Mouse (Mus musculus): Measurements from ENCODE around the gene Iqsec1. TPM values are rescaled to one million over a fixed set of nuclear protein-coding genes. Genes with fewer than 3 reads are reported as not detected.

Gene Iqsec1
- polyA plus RNA-seq, 1 experiment from 2014 or later: 15.1 TPM

DNA sequence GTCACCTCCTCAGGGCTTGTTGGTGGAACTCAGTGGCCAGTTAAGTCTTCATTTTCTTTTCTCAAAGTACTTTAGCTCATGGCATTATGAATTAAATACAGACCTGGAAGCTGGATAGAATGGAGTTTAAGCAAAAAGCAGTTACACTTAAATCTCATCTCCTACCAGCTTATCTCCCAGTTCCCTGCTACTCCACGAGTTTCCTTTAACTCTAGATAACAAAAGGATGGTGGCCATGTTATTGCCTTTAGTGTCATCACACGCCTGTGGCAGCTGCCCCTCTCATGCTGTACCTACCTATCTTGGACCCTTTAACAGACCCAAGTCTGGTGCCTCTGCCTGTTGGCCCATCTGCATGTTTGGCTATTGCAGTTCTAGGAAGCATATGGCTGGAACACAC is 151.7 kb downstream of the Iqsec1 start:
- Histone ChIP-seq H3K4me1 (replicated peaks; ENCODE audit: control insufficient read depth, insufficient read depth, low read length) (no peaks in the 10 kb centered on the region), H3K4me2 (ENCODE audit: low read length) (no peak overlapping the region), H3K27ac (ENCODE audit: low read length) (no peak overlapping the region), H3K9ac (replicated peaks; ENCODE audit: low read depth, low read length) (no peak overlapping the region), H3K36me3 (ENCODE audit: control insufficient read depth, insufficient read depth) (no peaks in the 10 kb centered on the region), H3K27me3 (replicated peaks; ENCODE audit: control insufficient read depth, insufficient read depth, low read length) (no peaks in the 10 kb centered on the region), H3K4me3 (replicated peaks; ENCODE audit: low read length) (no peak overlapping the region), H3K9me3 (ENCODE audit: control insufficient read depth, low read length) (no peaks in the 10 kb centered on the region)
- ATAC-seq: no peak
- WGBS: 61% methylated on average over 2 of the region's 2 CpGs

DNA sequence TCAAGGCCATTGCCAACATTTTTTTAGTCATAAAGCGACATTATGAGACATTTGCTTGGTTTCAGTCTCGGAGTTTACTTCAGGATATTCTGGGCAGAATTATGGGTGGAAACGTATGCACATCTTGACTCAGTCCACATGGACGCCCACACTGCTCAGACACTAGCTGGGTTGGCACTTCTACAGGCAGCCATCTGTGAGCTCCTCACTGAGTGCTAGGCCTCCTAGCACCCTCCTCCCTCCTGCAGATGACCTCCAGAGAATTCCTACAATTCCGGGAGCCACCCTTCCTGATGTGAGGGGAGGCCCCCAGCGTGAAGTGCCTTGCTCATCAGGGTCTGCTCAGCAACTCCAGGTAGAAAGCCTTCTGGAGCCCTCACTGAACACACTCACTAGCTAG is 158.9 kb downstream of the Iqsec1 start:
- ATAC-seq: no peak
- no peaks in the 10 kb centered on the region for H3K36me3 ChIP-seq (ENCODE audit: control insufficient read depth, insufficient read depth)
- no peak overlapping the region for H3K4me2 ChIP-seq (ENCODE audit: low read length)
- H3K4me3 ChIP-seq (replicated peaks; ENCODE audit: low read length): no peak overlapping the region
- H3K27ac ChIP-seq (ENCODE audit: low read length): no peak overlapping the region
- WGBS: 85% methylated on average over 6 of the region's 6 CpGs
- H3K27me3 ChIP-seq (replicated peaks; ENCODE audit: control insufficient read depth, insufficient read depth, low read length): no peaks in the 10 kb centered on the region
- H3K4me1 ChIP-seq (replicated peaks; ENCODE audit: control insufficient read depth, insufficient read depth, low read length): no peaks in the 10 kb centered on the region
- no peak overlapping the region for H3K9ac ChIP-seq (replicated peaks; ENCODE audit: low read depth, low read length)
- H3K9me3 ChIP-seq (ENCODE audit: control insufficient read depth, low read length): no peaks in the 10 kb centered on the region

DNA sequence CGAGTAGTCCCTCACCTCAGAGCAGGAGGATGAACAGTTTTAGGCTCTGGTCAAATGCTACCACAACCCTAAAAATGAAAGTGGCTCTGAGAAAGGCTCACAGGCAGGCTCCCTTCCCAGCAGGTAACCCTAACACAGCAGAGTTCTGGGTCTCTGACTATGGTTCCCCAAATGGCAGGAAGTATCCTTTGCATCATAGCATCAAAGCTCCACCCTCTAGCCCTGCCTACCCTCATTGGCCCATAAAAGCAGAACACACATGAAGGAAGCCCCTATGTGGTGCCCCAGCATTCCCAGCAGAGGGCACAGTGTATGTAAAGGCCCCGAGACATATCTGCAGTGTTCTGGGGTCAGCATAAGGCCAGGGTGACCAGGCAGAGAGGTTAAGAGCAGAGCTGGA is 163.4 kb downstream of the Iqsec1 start:
- Histone ChIP-seq H3K27ac (ENCODE audit: low read length) (no peak overlapping the region), H3K4me2 (ENCODE audit: low read length) (no peak overlapping the region), H3K9ac (replicated peaks; ENCODE audit: low read depth, low read length) (no peak overlapping the region), H3K4me3 (replicated peaks; ENCODE audit: low read length) (no peak overlapping the region), H3K36me3 (ENCODE audit: control insufficient read depth, insufficient read depth) (no peaks in the 10 kb centered on the region), H3K4me1 (replicated peaks; ENCODE audit: control insufficient read depth, insufficient read depth, low read length) (peaks cover 8% of the 10 kb centered on the region), H3K9me3 (ENCODE audit: control insufficient read depth, low read length) (no peaks in the 10 kb centered on the region), H3K27me3 (replicated peaks; ENCODE audit: control insufficient read depth, insufficient read depth, low read length) (no peaks in the 10 kb centered on the region)
- WGBS: 83% methylated on average over 2 of the region's 2 CpGs
- no peak for ATAC-seq

DNA sequence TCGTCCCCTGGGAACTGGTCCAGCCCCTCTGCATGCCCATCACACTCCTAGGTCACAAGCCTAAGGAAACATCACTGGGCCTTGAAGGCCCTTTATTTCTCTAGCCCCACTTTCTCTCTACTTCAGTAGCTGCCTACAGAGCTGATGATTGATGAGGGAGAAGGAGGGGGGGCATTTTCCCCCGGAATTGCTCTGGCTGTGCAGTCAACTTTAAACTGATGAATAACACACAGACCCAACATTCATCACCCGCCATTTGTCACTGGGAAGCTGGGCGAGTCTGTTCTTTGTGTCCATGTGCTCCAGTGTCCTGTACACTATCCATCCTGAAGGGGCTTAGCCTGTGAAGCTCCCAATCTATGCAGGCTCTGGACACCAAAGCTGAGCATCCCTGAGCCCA is 165.2 kb downstream of the Iqsec1 start:
- WGBS: 66% methylated on average over 4 of the region's 4 CpGs
- no peak overlapping the region for H3K4me2 ChIP-seq (ENCODE audit: low read length)
- no peak overlapping the region for H3K27ac ChIP-seq (ENCODE audit: low read length)
- H3K4me3 ChIP-seq (replicated peaks; ENCODE audit: low read length): no peak overlapping the region
- H3K9me3 ChIP-seq (ENCODE audit: control insufficient read depth, low read length): no peaks in the 10 kb centered on the region
- H3K4me1 ChIP-seq (replicated peaks; ENCODE audit: control insufficient read depth, insufficient read depth, low read length): peaks cover 8% of the 10 kb centered on the region
- H3K9ac ChIP-seq (replicated peaks; ENCODE audit: low read depth, low read length): no peak overlapping the region
- no peaks in the 10 kb centered on the region for H3K36me3 ChIP-seq (ENCODE audit: control insufficient read depth, insufficient read depth)
- no peaks in the 10 kb centered on the region for H3K27me3 ChIP-seq (replicated peaks; ENCODE audit: control insufficient read depth, insufficient read depth, low read length)
- no peak for ATAC-seq

DNA sequence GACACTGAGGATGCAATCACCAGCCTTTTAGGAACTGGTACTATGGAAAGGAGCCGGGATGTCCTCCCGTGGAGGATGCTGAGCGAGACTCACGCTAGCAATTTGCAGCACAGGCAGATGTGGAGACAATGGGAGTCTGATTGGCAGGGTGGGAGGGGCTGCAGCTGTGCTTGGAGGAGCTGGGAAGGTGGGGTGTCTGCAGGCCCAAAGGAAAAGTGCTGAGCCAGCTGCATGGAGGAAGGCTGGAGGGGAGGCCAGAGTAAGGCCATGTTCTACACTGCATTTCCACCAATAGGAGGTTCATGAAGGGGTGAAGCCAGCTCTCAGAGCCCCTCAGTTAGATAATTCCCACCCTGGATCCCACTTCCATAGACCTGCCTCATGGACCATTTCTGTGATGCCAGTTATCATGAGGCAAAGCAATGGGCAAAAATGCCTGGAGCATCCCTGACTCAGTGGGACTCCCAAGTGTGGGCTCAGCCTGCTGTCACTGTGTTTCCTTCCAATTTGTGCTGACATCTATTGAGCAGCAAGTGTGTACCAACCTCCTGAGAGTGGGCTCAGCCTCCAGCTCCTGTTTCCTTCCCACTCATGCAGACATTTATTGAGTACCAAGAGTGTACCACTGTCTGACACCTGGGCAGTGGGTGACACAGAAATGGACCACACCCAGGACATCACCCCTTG is 166.4 kb downstream of the Iqsec1 start:
- peaks cover 8% of the 10 kb centered on the region for H3K4me1 ChIP-seq (replicated peaks; ENCODE audit: control insufficient read depth, insufficient read depth, low read length)
- WGBS: 22% methylated on average over 4 of the region's 4 CpGs
- H3K9ac ChIP-seq (replicated peaks; ENCODE audit: low read depth, low read length): no peak overlapping the region
- peak overlapping the region; percentile 68 for H3K27ac ChIP-seq (ENCODE audit: low read length)
- H3K36me3 ChIP-seq (ENCODE audit: control insufficient read depth, insufficient read depth): no peaks in the 10 kb centered on the region
- no peaks in the 10 kb centered on the region for H3K27me3 ChIP-seq (replicated peaks; ENCODE audit: control insufficient read depth, insufficient read depth, low read length)
- peak; percentile 84 for ATAC-seq
- no peak overlapping the region for H3K4me2 ChIP-seq (ENCODE audit: low read length)
- H3K4me3 ChIP-seq (replicated peaks; ENCODE audit: low read length): no peak overlapping the region
- no peaks in the 10 kb centered on the region for H3K9me3 ChIP-seq (ENCODE audit: control insufficient read depth, low read length)

DNA sequence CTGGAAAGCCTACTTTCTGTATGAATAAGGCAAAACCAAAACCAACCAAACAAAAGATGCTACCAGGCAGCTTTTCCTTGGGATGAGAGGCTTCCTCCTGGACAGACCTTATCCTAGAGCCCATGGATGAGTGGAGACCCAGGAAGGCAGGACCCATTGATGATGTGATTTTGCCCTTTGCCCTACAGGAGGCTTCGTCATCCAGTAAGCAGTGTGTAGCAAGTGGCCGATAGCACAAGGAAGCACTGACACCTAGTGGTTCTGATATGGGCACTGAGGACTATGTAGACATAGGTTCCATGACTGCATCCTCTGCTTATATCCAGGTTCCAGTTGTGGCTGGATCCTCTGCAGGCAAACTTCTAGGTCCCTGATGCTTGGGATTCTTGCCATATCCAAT is 168.6 kb downstream of the Iqsec1 start:
- H3K9ac ChIP-seq (replicated peaks; ENCODE audit: low read depth, low read length): no peak overlapping the region
- 51% methylated on average over 2 of the region's 2 CpGs for WGBS
- H3K36me3 ChIP-seq (ENCODE audit: control insufficient read depth, insufficient read depth): no peaks in the 10 kb centered on the region
- no peaks in the 10 kb centered on the region for H3K9me3 ChIP-seq (ENCODE audit: control insufficient read depth, low read length)
- H3K27ac ChIP-seq (ENCODE audit: low read length): no peak overlapping the region
- no peaks in the 10 kb centered on the region for H3K27me3 ChIP-seq (replicated peaks; ENCODE audit: control insufficient read depth, insufficient read depth, low read length)
- H3K4me2 ChIP-seq (ENCODE audit: low read length): no peak overlapping the region
- ATAC-seq: no peak
- H3K4me3 ChIP-seq (replicated peaks; ENCODE audit: low read length): no peak overlapping the region
- H3K4me1 ChIP-seq (replicated peaks; ENCODE audit: control insufficient read depth, insufficient read depth, low read length): peaks cover 8% of the 10 kb centered on the region

DNA sequence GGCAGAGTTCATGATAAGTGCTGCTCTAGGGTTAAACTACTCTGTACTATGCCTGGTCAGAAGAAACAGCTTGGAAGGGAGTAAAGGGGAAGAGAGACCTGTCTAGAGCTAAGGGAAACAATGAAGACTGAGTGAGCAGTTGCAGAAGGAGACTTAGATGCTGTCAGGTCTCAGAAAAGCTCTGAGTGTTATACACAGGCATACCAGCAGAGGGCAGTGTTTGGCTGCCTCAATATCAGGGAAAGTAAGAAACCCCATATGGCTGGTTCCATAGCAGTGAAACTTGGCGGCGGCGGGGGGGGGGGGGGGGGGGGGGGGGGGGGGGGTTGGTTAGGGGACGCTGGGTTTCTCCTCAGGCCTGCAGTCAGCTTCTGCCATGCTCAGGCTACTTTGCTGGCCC is 169.5 kb downstream of the Iqsec1 start:
- H3K4me3 ChIP-seq (replicated peaks; ENCODE audit: low read length): no peak overlapping the region
- WGBS: no CpG with 5 or more reads among the region's 4 CpGs
- peaks cover 8% of the 10 kb centered on the region for H3K4me1 ChIP-seq (replicated peaks; ENCODE audit: control insufficient read depth, insufficient read depth, low read length)
- H3K27me3 ChIP-seq (replicated peaks; ENCODE audit: control insufficient read depth, insufficient read depth, low read length): no peaks in the 10 kb centered on the region
- H3K4me2 ChIP-seq (ENCODE audit: low read length): no peak overlapping the region
- no peak overlapping the region for H3K27ac ChIP-seq (ENCODE audit: low read length)
- no peaks in the 10 kb centered on the region for H3K9me3 ChIP-seq (ENCODE audit: control insufficient read depth, low read length)
- H3K36me3 ChIP-seq (ENCODE audit: control insufficient read depth, insufficient read depth): no peaks in the 10 kb centered on the region
- H3K9ac ChIP-seq (replicated peaks; ENCODE audit: low read depth, low read length): no peak overlapping the region
- ATAC-seq: no peak

DNA sequence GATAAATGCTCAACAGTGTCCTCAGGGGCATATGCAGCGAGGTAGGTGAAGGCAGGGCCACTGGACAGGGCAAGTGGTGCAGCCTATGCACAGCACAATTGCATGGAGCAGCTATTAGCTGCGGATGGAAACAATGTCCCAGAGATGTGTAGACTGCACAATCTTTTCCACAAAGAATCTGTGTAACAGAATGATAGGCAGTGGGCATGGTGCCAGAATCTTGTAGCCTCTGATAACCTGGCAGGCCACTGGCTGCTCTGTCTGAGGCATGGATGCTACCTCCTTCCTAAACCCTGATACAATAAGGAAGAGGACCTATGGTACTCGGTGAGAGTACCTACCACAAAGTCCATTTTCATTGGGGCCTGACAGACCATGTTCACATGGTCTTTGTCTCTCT is 171.9 kb downstream of the Iqsec1 start:
- no peak overlapping the region for H3K4me2 ChIP-seq (ENCODE audit: low read length)
- no peak overlapping the region for H3K27ac ChIP-seq (ENCODE audit: low read length)
- ATAC-seq: no peak
- no peaks in the 10 kb centered on the region for H3K9me3 ChIP-seq (ENCODE audit: control insufficient read depth, low read length)
- no peaks in the 10 kb centered on the region for H3K36me3 ChIP-seq (ENCODE audit: control insufficient read depth, insufficient read depth)
- 66% methylated on average over 3 of the region's 3 CpGs for WGBS
- peaks cover 4% of the 10 kb centered on the region; the same call in 1 of the 2 replicates for H3K4me1 ChIP-seq (replicated peaks; ENCODE audit: control insufficient read depth, insufficient read depth, low read length)
- no peaks in the 10 kb centered on the region for H3K27me3 ChIP-seq (replicated peaks; ENCODE audit: control insufficient read depth, insufficient read depth, low read length)
- no peak overlapping the region for H3K9ac ChIP-seq (replicated peaks; ENCODE audit: low read depth, low read length)
- H3K4me3 ChIP-seq (replicated peaks; ENCODE audit: low read length): no peak overlapping the region

DNA sequence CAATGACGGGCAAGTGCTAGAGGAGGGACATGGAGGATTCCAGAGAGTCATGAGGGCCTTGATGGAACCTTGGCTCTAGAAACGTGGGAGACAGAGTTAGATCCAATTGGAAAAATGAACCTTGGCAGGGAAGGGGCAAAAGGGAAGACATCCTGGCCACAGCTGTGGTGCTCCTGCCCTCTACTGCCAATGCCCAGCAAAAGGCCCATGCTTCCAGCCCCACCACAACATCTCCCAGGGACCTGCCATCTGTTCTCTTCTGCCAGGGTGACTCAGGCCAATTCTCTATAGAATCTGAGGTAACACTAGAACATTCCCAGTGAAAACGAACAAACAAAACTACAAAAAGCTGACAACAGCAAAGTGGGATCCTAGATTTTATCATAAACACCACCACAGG is 173.1 kb downstream of the Iqsec1 start:
- H3K27ac ChIP-seq (ENCODE audit: low read length): no peak overlapping the region
- no peak for ATAC-seq
- no peak overlapping the region for H3K4me3 ChIP-seq (replicated peaks; ENCODE audit: low read length)
- H3K4me1 ChIP-seq (replicated peaks; ENCODE audit: control insufficient read depth, insufficient read depth, low read length): peaks cover 10% of the 10 kb centered on the region; the same call in 1 of the 2 replicates
- H3K4me2 ChIP-seq (ENCODE audit: low read length): no peak overlapping the region
- H3K9ac ChIP-seq (replicated peaks; ENCODE audit: low read depth, low read length): no peak overlapping the region
- WGBS: 80% methylated on average over 3 of the region's 3 CpGs
- no peaks in the 10 kb centered on the region for H3K36me3 ChIP-seq (ENCODE audit: control insufficient read depth, insufficient read depth)
- no peaks in the 10 kb centered on the region for H3K27me3 ChIP-seq (replicated peaks; ENCODE audit: control insufficient read depth, insufficient read depth, low read length)
- H3K9me3 ChIP-seq (ENCODE audit: control insufficient read depth, low read length): no peaks in the 10 kb centered on the region

DNA sequence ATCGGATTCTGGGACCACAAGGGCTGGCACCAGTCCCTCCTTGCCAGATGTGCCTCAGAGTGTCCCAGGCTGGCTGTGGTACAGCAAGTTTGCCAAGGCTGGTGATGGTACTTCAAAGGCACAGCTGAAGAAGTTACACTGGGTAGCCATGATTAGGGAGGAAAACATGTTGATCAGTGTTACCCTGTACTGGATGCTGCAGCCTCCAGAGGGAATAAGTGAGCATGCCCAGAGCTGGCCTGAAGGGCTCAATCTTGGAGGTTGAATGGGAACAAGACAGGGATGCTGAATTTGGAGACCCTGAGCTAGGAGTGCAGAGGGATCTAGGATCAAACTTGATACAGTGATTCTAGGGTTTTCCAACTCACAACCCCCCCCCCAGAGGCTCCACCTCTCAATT is 175.0 kb downstream of the Iqsec1 start:
- Histone ChIP-seq H3K9ac (replicated peaks; ENCODE audit: low read depth, low read length) (no peak overlapping the region), H3K27ac (ENCODE audit: low read length) (no peak overlapping the region), H3K4me2 (ENCODE audit: low read length) (no peak overlapping the region), H3K27me3 (replicated peaks; ENCODE audit: control insufficient read depth, insufficient read depth, low read length) (no peaks in the 10 kb centered on the region), H3K4me3 (replicated peaks; ENCODE audit: low read length) (no peak overlapping the region), H3K4me1 (replicated peaks; ENCODE audit: control insufficient read depth, insufficient read depth, low read length) (peaks cover 27% of the 10 kb centered on the region), H3K36me3 (ENCODE audit: control insufficient read depth, insufficient read depth) (no peaks in the 10 kb centered on the region), H3K9me3 (ENCODE audit: control insufficient read depth, low read length) (no peaks in the 10 kb centered on the region)
- WGBS: 77% methylated on average over 1 of the region's 1 CpGs
- no peak for ATAC-seq
